Mouse (Mus musculus) C2C12 (cell line): ENCODE results near the gene Cdh8.

Source experiments
- CEBPB ChIP-seq: IDR thresholded peaks from one replicate; pipeline ENCODE4 v1.6.1; 2011; ENCODE audit warnings: low read depth, mild to moderate bottlenecking, control low read depth, moderate library complexity
- CTCF ChIP-seq: IDR thresholded peaks from one replicate; pipeline ENCODE4 v1.5.1; 2011; ENCODE audit not compliant: control insufficient read depth, insufficient read depth, insufficient read length
- FOSL1 ChIP-seq: IDR thresholded peaks from one replicate; pipeline ENCODE4 v1.8.0; 2011; ENCODE audit warnings: mild to moderate bottlenecking, low read length; ENCODE audit not compliant: poor library complexity, insufficient read depth, severe bottlenecking
- MAX ChIP-seq: IDR thresholded peaks from one replicate; pipeline ENCODE4 v1.6.1; 2011; ENCODE audit warnings: mild to moderate bottlenecking, control low read depth
- MYOD1 ChIP-seq: IDR thresholded peaks from one replicate; pipeline ENCODE4 v1.6.1; 2011; ENCODE audit warnings: low read depth; ENCODE audit not compliant: control insufficient read depth, insufficient read length
- MYOG ChIP-seq: IDR thresholded peaks from one replicate; pipeline ENCODE4 v1.6.1; 2011; ENCODE audit not compliant: control insufficient read depth, insufficient read length; ENCODE audit errors: extremely low read depth
- USF1 ChIP-seq: IDR thresholded peaks from one replicate; pipeline ENCODE4 v1.6.1; 2011; ENCODE audit warnings: low read depth, mild to moderate bottlenecking, control low read depth, moderate library complexity

DNA sequence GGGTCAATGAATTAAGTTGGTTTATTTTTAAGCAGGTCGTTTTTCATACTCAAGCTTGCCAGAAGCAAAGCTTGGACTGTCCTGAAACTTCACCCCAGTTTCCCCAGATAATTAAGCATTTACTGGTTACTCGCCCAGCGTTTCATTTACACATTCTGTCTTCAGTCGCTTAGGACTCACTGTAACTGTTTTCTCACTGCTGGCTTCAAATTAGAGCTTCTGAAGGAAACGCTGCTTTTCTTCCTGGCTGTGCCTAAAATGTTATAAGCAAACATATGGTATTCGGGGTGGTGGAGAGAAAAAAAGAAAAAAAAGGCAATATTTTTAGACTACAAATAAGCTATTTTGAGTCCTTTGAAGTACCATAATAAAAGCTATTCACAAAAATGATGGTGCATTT lies 192.6 kb downstream of the Cdh8 start:
- TF ChIP-seq CTCF (no peak), MYOD1 (no peak), USF1 (no peak), CEBPB (no peak), FOSL1 (no peak), MYOG (no peak), MAX (no peak)
